Mouse (Mus musculus) heart, postnatal 0 days (tissue): Measurements from ENCODE around the gene Vamp5. TPM values are rescaled to one million over a fixed set of nuclear protein-coding genes. Genes with fewer than 3 reads are reported as not detected.

Experiments used
- ATAC-seq: fragments of 200-750 bp; cut with Nextera tagmentation; 2 replicates; pipeline ENCODE4 v1.8.0; 2017; ENCODE audit warnings: low read depth, moderate number of reproducible peaks, moderate library complexity; ENCODE audit not compliant: insufficient read depth
- DNase-seq: peaks from one replicate; pipeline ENCODE4 v3.0.0-alpha.2; 2016; ENCODE audit warnings: low spot score
- H3K27ac ChIP-seq: fragments of 300-500 bp; sonication (generic); 2 replicates; pipeline ENCODE4 v1.5.1; 2014; ENCODE audit warnings: low read depth, mild to moderate bottlenecking
- H3K27me3 ChIP-seq: fragments of 300-500 bp; sonication (generic); 2 replicates; pipeline ENCODE4 v1.6.1; 2014; ENCODE audit warnings: low read length, mixed read lengths; ENCODE audit not compliant: control insufficient read depth, insufficient read depth
- H3K36me3 ChIP-seq: fragments of 300-500 bp; sonication (generic); replicated peaks from 2 replicates; pipeline ENCODE4 v1.6.1; 2014; ENCODE audit warnings: low read length, mixed read lengths; ENCODE audit not compliant: control insufficient read depth, insufficient read depth
- H3K4me1 ChIP-seq: fragments of 300-500 bp; sonication (generic); 2 replicates; pipeline ENCODE4 v1.6.1; 2014; ENCODE audit warnings: antibody characterized with exemption; ENCODE audit not compliant: control insufficient read depth, insufficient read depth
- H3K4me2 ChIP-seq: fragments of 300-500 bp; sonication (generic); 2 replicates; pipeline ENCODE4 v1.6.1; 2014; ENCODE audit warnings: low read depth, mild to moderate bottlenecking, low read length, moderate library complexity
- H3K4me3 ChIP-seq: fragments of 300-500 bp; sonication (generic); 2 replicates; pipeline ENCODE4 v1.5.1; 2014; ENCODE audit warnings: low read depth, low read length
- H3K9ac ChIP-seq: fragments of 300-500 bp; sonication (generic); replicated peaks from 2 replicates; pipeline ENCODE4 v1.6.1; 2014; ENCODE audit warnings: low read depth, low read length, mixed read lengths
- H3K9me3 ChIP-seq: fragments of 300-500 bp; sonication (generic); replicated peaks from 2 replicates; pipeline ENCODE4 v1.6.1; 2016; ENCODE audit warnings: low read length; ENCODE audit not compliant: control insufficient read depth
- CTCF ChIP-seq: IDR thresholded peaks from 2 replicates; pipeline ENCODE4 v1.5.1; 2016; ENCODE audit warnings: antibody characterized with exemption, control low read depth, low read depth
- EP300 ChIP-seq: IDR thresholded peaks from 2 replicates; pipeline ENCODE4 v1.6.1; 2016; ENCODE audit warnings: antibody characterized with exemption, low read depth
- WGBS: fragments of 180-500 bp; shearing (Covaris S2); extraction: QIAGEN DNeasy Blood & Tissue Kit; methylation state at CpG from one replicate; pipeline ENCODE4 v1.1.7; 2014; 5-methylcytosine and 5-hydroxymethylcytosine counted together
- polyA plus RNA-seq: library from polyadenylated mRNA; unstranded; fragments of >200 nt; fragmentation: Nextera tagmentation; extraction: Ambion mirVana; gene quantifications from 2 replicates; pipeline ENCODE4 v1.2.1, GENCODE M21; 2015
- total RNA-seq: library from RNA; depleted of rRNA; stranded (reverse); fragments of >200 nt; gene quantifications from 2 replicates; pipeline ENCODE4 v1.2.3, GENCODE M21; 2014; ENCODE audit warnings: low replicate concordance

Vamp5 gene
- total and polyA plus RNA-seq, 2 experiments from 2014 or later: 19.5 to 49.0 TPM

- WGBS: 70% methylated on average over 12 of the region's 12 CpGs
- Histone ChIP-seq H3K4me3 (no peak overlapping the region), H3K9ac (no peak overlapping the region), H3K27me3 (no peaks in the 10 kb centered on the region), H3K4me2 (no peak overlapping the region), H3K27ac (no peak overlapping the region; the same call in 1 of the 2 replicates), H3K4me1 (peaks cover 31% of the 10 kb centered on the region), H3K36me3 (0 out of 2 replicates have a peak, but pooled peaks cover 6% of the 10 kb centered on the region), H3K9me3 (no peaks in the 10 kb centered on the region)
- DNase-seq (no peak), ATAC-seq (no peak)
- TF ChIP-seq EP300 (no peak), CTCF (no peak)
These were observed 10.2 kb downstream of the Vamp5 start for GRCm38 (mm10) chr6:72370091-72370490.

GRCm38 (mm10) chr6:72369557-72369956 lies 10.7 kb downstream of the Vamp5 start:
- no peaks in the 10 kb centered on the region for H3K9me3 ChIP-seq
- ATAC-seq: no peak
- H3K27me3 ChIP-seq: no peaks in the 10 kb centered on the region
- no peak for TF ChIP-seq CTCF
- no peak for TF ChIP-seq EP300
- H3K4me3 ChIP-seq: no peak overlapping the region
- H3K9ac ChIP-seq: no peak overlapping the region
- 71% methylated on average over 4 of the region's 4 CpGs for WGBS
- no peak overlapping the region for H3K27ac ChIP-seq
- peaks cover 31% of the 10 kb centered on the region for H3K4me1 ChIP-seq
- H3K36me3 ChIP-seq: 0 out of 2 replicates have a peak, but pooled peaks cover 6% of the 10 kb centered on the region
- H3K4me2 ChIP-seq: no peak overlapping the region
- no peak for DNase-seq

- ATAC-seq (no peak), DNase-seq (no peak)
- no peak overlapping the region for H3K4me2 ChIP-seq
- no peak for TF ChIP-seq CTCF
- no peak for TF ChIP-seq EP300
- no peak overlapping the region for H3K9ac ChIP-seq
- no peaks in the 10 kb centered on the region for H3K9me3 ChIP-seq
- no peak overlapping the region for H3K4me3 ChIP-seq
- peaks cover 13% of the 10 kb centered on the region for H3K4me1 ChIP-seq
- 0 out of 2 replicates have a peak, but pooled peaks cover 6% of the 10 kb centered on the region for H3K36me3 ChIP-seq
- no peak overlapping the region for H3K27ac ChIP-seq
- no peaks in the 10 kb centered on the region for H3K27me3 ChIP-seq
- 79% methylated on average over 4 of the region's 4 CpGs for WGBS
These were observed 12.8 kb downstream of the Vamp5 start for GRCm38 (mm10) chr6:72367460-72367974.

DNA sequence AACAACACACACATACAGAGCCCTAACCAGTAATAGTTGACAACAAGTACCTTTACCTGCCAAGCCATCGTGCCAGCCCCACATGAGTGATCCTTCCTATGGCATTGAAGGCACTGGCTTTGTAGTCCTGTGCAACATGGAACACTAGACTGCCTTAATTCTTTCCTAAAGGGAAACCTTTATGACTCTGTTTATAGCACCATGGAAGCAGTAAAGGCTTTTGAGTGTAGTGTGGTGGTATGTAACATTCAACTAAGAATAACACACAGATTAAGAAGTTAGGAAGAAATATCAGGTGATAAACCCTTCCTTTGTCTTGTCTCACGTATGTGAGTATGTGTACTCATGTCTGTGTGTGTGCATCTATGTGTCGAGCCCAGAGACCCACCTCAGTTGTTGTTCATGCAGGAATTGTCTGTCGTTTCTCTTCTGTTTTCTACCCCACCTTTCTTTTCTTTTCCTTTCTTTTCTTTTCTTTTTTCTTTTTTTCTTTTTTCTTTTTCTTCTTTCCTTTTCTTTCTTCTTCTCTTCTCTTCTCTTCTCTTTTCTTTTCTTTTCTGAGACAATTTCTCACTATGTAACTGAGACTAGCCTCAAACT lies 13.3 kb downstream of the Vamp5 start, which contains the start of gene Rnf181:
Rnf181 (minus strand) TSS at position 113 of the 600 bp plus-strand sequence.
- TF ChIP-seq CTCF (no peak), EP300 (no peak)
- ATAC-seq (no peak), DNase-seq (no peak)
- Histone ChIP-seq H3K9ac (no peak within 1 kb of the TSS), H3K9me3 (no peaks in the 10 kb centered on the region), H3K4me3 (no peak within 1 kb of the TSS), H3K27me3 (no peaks in the 10 kb centered on the region), H3K36me3 (0 out of 2 replicates have a peak, but pooled peaks cover 6% of the 10 kb centered on the region), H3K4me2 (no peak within 1 kb of the TSS), H3K4me1 (peaks cover 13% of the 10 kb centered on the region), H3K27ac (no peak within 1 kb of the TSS)
- WGBS: 68% methylated on average over 4 of the region's 4 CpGs

DNA sequence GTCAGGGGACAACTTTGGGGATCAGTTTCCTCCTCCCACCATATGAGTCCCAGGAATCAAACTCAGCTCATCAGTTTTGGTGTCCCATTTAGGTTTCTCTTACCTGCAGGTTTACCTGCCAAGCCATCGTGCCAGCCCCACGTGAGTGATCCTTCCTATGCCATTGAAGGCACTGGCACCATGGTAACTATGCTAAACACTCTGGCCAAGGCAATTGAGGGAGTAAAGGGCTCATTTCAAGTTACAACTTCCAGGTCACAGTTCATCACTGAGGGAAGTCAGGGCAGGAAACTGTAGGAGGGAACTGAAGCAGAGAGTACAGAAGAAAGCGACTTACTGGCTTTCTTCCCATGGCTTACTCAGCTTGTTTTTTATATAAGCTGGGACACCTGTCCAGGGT lies 14.0 kb downstream of the Vamp5 start:
- 0 out of 2 replicates have a peak, but pooled peaks cover 6% of the 10 kb centered on the region for H3K36me3 ChIP-seq
- H3K4me3 ChIP-seq: no peak overlapping the region
- H3K27ac ChIP-seq: no peak overlapping the region
- H3K27me3 ChIP-seq: no peaks in the 10 kb centered on the region
- ATAC-seq: no peak
- DNase-seq: no peak
- WGBS: 50% methylated on average over 3 of the region's 3 CpGs
- H3K9ac ChIP-seq: no peak overlapping the region
- H3K9me3 ChIP-seq: no peaks in the 10 kb centered on the region
- H3K4me1 ChIP-seq: peaks cover 14% of the 10 kb centered on the region
- no peak for TF ChIP-seq EP300
- H3K4me2 ChIP-seq: no peak overlapping the region
